Mouse (Mus musculus): ENCODE measurements at regions not wholly inside any gene's neighbourhood (a gene's known extent, or its start where the extent isn't known, plus 50 kb on each side); places are given as distances from the start of the nearest gene placed in this dataset.

DNA sequence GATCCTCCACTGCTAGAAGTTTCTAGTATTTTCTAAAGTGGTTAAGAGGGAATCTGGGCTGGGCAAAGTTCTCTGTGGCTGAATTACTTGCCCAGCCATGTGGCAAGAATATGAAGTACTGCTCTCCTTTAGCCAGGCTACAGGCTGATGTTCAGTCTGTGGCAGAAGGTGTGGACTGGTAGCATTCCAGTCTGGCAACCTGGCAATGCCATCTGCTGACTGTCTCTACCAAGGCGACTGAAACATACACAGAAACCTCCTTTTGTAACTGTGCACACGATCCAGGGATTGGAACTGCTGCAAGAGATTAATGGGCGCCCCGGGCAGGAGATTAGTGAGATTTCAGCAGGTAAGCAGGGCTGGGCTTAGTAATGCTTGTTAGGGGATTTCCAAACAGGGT lies 190.9 kb upstream of the Igfbp3 start:
- no peak for DNase-seq
- intact Hi-C loops (cut with DNase I): no loop called here

DNA sequence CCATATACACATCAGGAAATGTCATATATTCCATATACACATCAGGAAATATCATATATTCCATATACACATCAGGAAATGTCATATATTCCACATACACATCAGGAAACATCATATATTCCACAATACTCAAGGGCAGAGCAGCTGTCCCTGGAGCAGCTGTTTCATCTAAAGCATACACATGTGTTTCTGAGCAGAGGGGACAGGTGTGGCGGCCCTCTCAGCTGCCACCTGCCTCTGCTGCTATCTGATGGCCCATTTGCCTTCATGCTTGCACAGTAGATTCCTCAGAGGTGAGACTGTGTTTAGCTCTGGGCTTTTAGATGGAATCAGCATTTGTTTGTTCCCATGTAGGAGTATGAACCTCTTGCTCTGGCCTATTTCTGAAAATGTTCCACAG lies 158.1 kb upstream of the Igfbp3 start:
- no peak for DNase-seq
- intact Hi-C loops (cut with DNase I): no loop called here

DNA sequence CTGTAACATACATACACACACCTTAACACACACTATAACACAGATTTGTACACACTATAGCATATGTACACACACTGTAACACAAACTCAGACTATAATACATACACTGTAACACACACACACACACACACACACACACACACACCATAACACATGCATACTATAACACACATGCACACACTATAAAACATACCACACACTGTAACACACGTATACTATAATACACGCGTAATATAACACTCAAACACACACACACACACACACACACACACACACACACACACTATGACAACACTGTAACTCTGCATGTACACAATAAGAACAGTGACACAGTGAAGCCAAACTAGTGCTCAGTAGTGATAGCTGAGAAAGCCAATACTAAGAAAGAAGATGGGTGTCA lies 147.7 kb upstream of the Igfbp3 start:
- intact Hi-C loops (cut with DNase I): no loop called here
- no peak for DNase-seq

DNA sequence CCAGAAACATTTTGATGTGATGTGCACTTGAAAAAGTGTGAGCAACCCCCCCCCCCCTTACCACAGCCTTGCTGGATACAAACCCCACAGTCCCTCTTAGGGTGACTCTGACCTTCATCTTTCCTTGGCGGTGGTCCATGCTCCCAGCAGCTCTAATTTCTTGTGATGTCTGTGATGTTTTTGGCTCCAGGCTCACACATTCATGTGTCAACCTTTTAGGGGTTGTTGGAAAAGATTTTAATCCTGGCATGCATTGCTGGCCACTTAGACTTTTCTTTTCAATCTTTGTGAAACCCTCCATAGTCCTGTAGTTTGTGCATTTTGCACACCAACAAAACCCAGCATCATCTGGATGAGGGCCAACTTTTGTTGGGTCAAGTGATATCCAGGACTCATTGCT lies 134.9 kb upstream of the Igfbp3 start:
- peak in 1 of 2 experiments; percentile 1 for DNase-seq

DNA sequence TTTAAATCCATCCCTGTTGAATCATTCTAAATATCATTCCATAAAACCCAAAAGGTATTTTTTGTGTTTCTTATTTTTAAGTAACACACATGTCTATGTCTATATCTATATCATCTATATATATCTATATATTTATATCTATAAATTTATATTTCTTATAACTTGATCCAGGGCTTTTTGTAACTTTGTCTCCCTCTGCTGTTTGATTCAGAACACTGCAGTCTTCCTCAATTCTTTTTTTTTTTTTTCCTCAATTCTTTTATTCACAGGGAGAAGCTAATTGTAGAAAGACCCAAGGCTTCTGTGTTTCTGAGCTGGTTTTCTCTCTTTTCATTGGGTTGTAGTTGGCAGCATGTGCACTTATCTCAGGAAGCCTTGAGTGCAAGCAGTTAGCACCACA lies 124.1 kb upstream of the Igfbp3 start:
- intact Hi-C loops (cut with DNase I): loop anchor here (5.0 kb wide), 1 partner anchor 126 kb away; the partner anchor contains the start of gene Igfbp3

More for the DNA sequence above, 134.9 kb upstream of the Igfbp3 start:
- intact Hi-C loops (cut with DNase I): no loop called here

DNA sequence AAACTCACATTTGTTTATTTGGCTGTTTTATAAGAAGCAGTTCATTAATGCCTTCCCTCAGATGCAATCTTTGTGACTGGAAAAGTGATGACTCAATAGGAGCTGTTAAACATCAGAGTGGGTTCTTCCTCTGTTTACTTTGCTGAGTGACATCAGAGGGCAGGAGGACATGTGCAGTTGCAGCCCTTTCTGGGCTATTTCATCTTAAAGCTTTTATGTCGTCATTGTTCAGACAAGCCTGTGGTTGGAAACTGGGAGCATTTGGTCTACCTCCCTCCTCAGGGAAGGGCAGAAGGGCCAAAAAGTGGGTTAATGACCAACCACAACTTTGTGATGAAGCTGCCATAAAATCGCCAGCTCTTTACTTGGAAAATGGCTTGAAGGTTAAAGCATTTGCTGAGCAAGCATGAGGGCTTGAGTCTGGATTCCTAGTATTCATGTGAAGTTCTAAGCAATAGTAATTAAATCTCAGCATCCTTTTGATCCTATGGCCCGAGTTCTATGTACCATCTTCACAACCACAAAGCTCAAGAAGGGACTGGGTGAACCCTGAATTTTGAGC lies 103.8 kb upstream of the Igfbp3 start:
- DNase-seq: no peak
- intact Hi-C loops (cut with DNase I): no loop called here

More for the DNA sequence above, 124.1 kb upstream of the Igfbp3 start:
- DNase-seq: no peak

DNA sequence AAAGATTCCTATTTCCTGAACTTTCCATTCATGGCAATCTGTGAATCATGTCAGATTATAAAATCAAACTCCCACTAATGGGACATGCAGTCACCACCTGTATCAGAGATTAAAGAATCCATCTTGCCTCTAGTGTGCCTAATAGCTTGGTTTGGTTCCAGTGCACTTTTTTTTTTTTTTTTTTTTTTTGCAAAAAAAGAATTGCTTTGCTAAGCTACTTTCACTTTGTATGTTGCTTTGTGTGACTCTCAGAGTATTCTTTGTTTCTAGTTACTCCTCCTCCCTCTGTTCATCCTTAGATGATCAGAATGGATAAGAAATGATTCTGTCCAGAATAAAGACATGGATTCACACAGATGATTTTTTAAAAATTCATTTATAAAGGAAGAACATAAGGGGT lies 82.5 kb upstream of the Igfbp3 start:
- intact Hi-C loops (cut with DNase I): no loop called here
- DNase-seq: no peak

DNA sequence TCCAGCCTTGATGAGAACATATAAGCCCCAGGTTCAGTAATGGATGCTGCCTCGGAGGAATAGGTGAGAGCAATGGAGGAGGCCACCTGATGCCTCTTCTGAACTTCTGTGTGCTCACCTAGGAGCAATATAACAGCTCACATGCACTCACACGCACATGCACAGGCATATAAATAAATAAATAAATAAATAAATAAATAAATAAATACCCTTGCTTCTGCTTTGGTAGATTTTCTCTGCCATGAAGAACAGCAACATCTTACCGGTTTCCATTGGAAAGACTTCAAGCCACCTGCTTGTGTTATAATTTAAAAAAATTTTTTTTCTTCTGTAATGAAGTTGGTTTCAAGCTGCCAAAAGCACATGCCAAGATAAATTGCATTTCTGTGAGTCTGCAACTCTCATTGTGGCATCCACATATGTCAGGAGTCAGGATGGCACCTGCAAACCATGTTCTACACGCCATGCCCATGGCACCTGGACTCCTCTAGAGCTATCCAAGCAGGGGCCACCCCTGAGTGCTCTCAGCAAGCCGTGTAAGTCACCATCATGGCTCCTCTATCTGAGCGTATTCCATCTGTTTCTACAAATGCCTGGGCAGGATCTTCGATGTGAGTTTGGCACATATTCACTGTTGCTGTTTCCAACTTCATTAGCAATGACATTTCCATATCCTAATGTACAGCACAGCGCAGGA lies 75.7 kb upstream of the Igfbp3 start:
- intact Hi-C loops (cut with DNase I): no loop called here
- no peak for DNase-seq

DNA sequence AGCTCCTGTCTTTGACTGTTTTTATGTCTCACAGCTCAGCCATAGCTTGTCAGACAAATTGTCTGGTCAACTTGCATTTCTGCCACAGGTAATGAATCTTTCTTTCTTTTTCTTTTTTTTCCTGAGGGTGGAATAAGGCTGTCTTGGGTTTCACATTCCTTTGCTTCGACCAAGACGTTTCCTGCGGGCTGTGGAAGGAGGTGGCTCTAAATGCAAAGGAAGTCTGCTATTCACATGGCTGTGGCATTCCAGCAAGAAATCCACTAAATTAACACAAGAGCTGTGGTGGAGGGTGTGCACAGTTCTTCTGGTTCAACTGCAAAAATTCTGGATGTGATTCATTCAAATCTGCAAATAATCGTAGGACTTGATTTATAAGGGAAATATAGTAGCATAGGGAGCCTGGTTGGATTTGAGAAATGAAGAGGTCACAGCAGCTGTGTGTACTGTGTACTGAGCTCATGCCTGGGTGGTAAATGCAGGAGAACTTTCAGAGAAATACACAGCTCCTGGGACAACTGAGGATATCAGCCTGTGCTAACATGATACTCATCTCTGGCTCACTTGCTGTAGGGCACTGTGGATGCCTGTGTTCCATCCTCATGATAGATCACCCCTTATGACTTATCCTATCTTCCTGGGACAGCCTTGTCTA lies 71.2 kb upstream of the Igfbp3 start:
- intact Hi-C loops (cut with DNase I): no loop called here

DNA sequence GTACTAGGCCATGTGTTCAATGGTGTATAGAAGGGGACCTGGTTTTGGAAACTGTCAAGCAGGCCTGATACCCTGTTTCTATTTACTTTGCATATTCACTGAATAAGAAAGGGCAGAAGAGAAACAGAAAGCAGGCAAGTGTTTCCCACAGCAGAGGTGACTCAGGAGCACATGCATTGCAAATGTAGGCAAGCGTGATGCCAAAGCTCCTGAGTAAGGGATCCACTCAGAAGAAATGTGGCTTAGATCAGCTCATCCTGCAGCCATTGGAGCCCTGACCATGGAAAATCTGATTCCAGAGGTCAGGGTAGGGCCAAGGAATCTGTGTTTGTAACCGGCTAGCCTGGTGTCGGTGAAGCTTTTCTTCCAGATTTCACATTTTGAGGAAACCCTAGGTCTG lies 69.3 kb upstream of the Igfbp3 start:
- intact Hi-C loops (cut with DNase I): no loop called here

More for the DNA sequence above, 71.2 kb upstream of the Igfbp3 start:
- DNase-seq: no peak

DNA sequence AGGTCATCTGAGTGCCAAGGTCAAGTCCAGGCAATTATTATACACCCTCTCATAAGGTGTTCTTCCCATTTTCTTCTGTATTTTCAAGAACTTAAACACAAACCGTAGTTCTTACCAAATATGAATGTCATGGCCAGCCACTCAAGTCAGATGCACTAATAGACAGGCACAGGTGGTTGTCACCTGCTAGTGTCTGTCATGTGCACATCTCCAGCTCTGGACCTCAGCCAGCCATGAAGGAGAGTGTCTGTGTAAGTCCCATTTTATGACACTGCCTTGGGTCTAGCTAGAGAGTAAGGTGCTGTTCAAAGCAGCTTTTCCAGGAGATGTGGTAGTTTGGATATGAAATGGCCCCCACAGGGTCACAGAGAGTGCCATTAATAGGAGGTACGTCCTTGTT lies 68.5 kb upstream of the Igfbp3 start:
- DNase-seq: no peak

More for the DNA sequence above, 69.3 kb upstream of the Igfbp3 start:
- no peak for DNase-seq

DNA sequence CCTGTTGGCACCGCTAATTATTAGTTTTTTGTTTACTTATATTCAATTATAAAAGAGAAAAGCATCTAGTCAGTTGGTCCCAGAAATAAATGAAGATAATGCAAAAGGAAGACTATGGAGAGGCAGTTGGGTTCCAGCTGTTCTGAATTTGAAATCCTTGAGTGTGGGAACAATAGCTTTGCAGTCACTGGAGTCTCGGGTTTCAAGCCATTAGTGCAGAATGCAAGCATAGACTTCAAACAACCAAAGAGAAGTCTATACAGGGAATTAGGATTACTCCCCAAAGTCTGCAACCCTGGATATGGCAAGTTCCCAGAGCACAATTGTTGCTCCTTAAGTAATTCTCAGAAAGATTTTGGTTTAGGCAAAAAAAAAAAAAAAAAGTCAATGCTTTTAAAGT lies 67.9 kb upstream of the Igfbp3 start:
- intact Hi-C loops (cut with DNase I): no loop called here
- no peak for DNase-seq

More for the DNA sequence above, 68.5 kb upstream of the Igfbp3 start:
- intact Hi-C loops (cut with DNase I): no loop called here

DNA sequence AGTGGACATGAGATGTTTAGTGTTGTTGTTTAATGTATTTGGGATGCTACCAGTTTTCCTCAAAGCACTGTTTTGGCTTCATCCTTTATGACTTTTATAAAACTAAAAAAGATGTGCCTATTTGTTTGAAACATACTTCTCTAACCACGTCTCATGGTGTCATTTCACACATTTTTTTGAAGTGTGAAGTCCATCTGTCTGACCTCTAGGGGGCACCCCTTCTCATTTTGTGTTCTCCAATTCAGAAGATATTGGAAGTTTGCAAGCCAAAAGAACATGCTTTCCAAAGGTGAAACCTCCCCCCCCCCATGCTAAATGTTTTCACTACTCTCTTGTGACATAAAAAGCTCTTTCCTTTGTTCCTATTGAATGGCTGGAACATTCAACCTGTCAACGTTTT lies 66.2 kb upstream of the Igfbp3 start:
- no peak for DNase-seq
- intact Hi-C loops (cut with DNase I): no loop called here

DNA sequence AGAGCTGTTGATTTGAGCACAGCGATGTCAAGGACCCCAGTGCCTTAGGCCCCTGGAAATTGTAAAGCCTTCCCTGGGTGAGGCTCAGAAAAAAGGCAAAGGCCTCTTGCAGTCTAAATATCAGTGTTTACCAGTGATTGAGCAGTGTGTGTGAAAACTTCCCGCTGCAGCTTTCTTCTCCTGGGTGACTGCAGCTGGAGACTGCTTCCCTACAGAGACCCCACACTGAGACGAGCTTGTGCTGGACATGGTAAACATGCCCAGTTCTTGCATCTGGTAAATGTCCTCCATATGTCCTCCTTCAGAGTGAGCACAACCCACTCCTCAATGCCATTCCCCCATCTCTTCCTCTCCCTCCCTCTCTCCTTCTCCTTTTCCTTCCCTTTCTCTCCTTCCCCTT lies 58.8 kb upstream of the Igfbp3 start:
- intact Hi-C loops (cut with DNase I): no loop called here
- no peak for DNase-seq

DNA sequence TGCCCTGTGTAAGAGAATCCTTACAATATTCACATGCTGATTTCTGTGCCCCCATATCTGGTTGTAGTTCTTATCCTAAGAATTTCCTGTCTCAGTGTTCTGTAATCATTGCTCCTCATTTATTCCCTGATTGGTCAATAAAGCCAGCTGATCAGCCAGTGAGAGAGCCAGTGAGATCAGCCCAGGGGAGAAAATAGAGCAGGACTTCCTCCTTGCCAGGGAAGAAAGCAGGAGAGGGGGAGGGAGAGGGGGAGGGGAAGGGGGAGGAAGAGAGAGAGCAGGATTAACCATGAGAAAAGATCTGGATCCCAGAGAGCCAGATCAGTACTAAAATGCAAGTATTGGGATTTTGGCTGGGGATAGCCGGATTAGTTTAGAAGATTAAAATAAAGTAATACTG lies 57.2 kb upstream of the Igfbp3 start:
- no peak for DNase-seq
- intact Hi-C loops (cut with DNase I): no loop called here

DNA sequence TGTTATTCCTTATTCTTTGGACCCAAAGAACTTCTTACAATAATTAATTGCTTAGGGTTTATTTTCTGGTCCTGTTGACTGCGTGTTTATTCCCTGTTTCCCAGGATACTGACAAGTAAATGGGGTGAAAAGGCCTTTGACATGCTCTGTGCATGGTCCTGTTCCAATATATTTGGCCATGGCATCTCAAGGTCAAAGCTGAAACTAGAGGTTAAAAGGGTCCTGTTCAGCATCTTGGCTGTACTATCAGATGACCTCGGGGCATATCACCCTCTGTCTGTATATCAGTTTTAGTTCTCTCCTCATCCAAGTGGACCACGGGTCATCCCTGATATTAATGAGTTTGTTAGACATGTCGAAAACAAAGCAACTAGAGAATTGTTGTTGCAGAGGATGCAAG lies 50.2 kb upstream of the Igfbp3 start:
- DNase-seq: no peak
- intact Hi-C loops (cut with DNase I): no loop called here

All from heart, postnatal 10 days (tissue).